Mouse (Mus musculus): ENCODE data around the gene Rps6kc1. TPM values are rescaled to one million over a fixed set of nuclear protein-coding genes. Genes with fewer than 3 reads are reported as not detected.
"Not testable (repeated sequence)": the region's sequence is repeated elsewhere in the genome, so short reads cannot be mapped to it uniquely, and the experiment has no call there.

Rps6kc1 gene
- 10 to 100 TPM; 81.0 to 82.7 TPM for total RNA-seq (2021)

DNA sequence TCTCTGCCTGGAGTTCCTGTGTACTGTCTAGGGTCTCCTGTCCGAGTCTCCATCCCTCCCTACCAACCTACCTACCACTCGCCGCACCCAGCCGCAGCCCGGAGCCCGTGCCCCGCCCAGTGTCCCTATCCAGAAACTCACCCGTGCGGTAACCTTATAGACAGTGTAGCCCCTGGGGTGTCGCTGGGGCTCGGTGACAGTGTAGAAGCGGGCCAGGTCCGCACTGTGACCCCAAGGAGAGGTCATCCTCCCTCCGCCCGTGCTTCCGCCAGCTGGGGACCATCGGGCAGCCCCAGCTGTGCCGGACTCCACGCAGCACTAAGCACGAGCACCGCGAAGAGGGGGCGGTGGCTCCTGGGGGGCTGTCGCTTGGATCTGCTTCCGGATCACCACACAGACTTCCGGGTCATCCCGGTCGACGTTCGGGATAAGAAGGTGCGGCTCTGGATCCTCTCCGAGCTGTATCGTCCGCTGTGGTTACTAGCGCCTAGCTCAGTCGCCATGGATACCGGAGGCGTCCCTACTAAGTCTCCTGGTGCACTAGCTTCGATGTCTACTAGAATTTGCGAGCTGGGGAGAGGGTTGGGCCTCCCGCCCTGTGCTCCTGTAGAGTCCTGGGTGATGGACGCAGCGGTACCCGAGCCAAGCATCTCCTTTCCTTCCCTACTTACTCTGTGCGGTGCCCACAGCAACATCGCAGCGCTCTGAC lies at the start of gene Rps6kc1:
Rps6kc1 (minus strand) TSS at position 356 of the 709 bp plus-strand sequence.
- peak; percentile 78 for DNase-seq

DNA sequence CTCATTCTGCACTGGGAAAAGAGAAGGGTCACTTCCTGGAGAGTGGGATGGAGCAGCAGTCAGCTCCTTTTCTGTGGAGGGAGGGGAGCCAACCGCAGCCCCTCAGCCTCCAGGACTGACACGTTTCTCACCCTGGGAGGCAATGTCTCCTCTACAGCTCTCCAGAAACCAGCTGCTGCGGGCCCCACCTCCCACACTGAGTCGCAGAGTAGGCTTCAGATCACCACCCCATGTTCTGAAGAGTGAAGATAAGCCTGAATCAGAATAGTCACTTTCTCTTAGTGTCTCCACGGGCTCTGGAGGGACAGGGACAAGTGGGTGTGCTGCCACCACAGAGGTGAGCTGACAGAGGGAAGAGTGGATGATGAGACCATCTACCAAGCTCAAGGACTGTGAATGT lies 47.3 kb upstream of the Rps6kc1 start:
- no peak for DNase-seq

DNA sequence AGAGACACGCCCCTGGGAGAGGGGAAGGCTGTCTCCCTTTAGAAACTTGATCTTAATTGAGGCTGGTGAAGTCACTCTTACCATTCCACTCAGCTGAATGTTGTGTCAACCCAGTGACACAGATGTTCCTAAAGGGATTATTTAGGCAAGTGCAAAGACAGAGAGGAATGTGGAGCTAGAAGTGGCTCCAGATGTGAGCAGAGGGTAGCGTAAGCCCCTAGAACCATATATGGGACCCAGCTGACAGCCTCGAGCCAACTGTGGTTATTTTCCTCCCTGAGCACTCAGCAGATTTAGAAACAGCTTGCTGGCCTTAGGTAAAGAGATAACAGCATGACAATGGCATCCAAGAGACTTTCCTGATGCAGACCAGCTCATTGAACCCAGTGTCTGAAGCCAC lies 41.4 kb upstream of the Rps6kc1 start:
- DNase-seq = no peak

DNA sequence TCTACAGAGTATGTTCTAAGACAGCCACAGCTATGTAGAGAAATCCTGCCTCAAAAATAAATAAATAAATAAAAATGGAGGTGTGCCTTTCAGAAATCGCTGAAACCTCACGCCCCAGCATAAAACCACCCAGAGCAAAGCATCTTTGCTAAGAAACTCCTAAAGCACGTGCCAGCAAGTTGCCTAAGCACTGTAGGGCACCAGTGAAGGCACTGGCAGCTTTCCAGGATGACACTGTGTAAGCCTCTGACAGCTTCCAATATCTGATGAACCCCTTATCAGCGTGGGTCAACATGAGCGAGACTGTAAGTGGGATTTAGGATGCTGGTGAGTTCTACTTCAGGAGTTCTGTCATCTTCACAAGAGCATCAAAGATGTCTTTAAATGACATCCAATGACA lies 39.4 kb upstream of the Rps6kc1 start:
- no peak for DNase-seq

DNA sequence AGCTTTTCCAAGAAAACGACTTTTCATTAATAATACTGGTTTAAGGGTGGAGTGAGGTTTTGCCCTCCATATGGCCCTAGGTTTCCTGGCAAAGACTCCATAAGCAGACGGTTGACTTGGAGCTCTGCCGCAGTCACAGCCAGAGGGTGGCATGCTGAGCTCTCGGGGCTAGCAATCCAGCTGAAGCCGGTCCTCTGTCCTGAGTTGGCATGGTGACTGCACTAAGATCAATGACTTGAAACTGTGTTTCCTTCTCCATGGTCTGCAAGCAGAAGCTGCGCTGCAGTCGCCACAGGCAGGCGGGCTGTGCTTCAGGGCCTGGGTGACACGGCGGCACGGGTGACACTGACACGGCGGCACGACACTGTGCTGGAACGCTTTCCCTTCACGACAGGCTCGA lies 37.3 kb upstream of the Rps6kc1 start:
- no peak for DNase-seq

DNA sequence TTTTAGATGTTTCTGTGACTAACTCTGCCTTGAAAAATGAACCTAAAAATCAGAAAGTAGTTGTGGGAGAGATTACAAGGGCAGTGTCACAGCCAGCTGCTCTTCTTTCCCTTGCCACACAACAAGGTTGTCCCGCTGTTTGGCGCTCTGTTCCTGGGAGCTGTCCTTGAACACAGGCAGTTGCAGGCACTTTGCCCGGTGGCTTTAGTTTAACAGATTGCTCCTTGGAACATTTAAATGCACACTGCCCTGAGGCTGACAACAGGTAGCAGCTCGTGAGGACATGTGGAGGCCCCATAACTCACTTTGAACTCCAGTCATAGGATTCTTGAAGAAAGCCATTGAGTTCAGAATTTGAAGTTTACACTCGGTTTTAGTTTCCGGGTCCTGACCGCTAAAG lies 36.9 kb upstream of the Rps6kc1 start:
- no peak for DNase-seq

DNA sequence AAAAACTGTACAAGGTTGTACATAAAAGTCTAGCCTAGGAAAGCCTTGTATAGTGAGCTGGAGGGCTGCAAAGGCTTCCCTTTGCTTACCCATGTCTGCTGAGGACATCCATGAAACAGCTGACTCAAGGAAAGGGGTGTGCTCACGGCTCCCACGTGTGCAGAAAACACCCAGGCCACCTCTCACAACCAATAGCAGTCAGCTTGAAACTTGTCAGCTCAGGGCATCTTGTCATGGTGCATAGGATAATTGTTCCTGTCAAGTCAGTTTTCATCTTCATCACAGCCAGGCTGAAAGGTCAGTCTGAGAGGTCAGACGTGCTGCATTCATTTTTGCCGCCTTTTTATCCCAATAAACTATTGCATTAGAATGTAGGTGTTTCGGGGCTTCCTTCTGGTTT lies 36.4 kb upstream of the Rps6kc1 start:
- no peak for DNase-seq

DNA sequence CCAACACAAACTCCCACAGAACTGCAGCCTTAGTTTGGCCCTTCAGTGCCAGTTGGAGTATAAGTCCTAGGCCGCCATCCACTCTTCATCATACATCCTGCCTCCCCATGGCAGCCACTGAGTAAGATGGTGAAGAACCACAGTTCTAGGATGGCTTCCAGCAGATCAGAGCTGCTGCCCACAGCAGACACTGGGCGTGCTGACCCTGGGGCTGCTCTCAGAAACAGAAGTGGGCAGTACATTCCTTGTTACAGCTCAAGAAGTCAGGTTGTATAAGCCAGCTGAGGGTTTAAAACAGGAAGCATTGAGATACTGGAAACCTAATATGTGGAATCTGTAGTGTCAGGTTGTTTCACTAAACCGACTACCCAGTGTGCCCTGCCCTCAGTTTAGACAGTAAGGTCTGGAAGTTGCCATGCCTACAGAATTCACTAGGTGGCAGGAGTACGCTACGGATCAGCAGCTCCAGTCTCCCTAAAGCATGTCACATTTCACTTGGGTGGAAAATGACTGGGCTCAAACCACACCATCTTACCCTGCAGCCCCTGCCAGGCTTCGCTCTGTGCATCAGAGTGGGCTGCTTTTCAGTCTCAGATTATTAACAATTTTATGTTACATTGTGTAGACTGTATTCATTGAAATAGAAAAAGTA lies 32.7 kb upstream of the Rps6kc1 start:
- DNase-seq = peak; percentile 70 to 72

DNA sequence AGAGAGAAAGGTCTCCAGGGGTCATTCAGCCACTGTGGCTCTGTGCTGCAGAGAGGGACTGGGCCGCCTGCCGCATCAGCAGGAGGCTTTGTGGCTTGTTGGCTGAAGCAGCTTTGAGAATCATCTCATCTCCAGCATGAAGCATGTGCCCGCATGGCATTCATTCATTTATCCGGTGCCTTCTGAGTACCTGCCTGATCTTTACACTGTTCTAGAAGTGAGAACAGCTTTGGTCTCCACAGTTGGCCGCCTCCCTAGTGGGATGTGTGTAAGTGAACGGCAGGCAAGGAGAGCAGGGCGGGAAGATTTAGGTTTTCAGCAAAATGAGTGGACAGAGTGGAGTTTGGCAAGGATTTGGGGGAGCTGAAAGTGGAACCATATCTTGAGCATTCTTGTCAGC lies 28.2 kb upstream of the Rps6kc1 start:
- no peak for DNase-seq

DNA sequence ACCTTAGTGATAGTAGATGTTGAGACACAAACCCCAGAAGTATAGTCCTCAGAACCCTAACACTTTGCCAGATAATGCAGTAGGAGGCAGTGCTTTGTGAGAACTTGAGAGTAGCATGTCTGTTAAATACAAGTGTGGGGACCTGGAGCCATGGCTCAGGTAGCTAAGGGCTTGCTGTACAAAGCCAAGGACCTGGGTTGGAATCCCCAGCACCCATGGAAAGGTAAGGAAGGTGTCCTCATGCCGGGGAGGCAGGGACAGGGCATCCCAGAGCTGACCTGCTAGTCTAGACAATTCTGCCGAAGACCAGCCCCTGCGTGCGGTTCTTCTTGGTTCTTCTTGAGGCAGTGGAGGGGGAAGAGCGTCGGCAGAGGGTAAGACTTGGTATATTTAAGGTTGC lies 18.6 kb upstream of the Rps6kc1 start:
- no peak for DNase-seq

DNA sequence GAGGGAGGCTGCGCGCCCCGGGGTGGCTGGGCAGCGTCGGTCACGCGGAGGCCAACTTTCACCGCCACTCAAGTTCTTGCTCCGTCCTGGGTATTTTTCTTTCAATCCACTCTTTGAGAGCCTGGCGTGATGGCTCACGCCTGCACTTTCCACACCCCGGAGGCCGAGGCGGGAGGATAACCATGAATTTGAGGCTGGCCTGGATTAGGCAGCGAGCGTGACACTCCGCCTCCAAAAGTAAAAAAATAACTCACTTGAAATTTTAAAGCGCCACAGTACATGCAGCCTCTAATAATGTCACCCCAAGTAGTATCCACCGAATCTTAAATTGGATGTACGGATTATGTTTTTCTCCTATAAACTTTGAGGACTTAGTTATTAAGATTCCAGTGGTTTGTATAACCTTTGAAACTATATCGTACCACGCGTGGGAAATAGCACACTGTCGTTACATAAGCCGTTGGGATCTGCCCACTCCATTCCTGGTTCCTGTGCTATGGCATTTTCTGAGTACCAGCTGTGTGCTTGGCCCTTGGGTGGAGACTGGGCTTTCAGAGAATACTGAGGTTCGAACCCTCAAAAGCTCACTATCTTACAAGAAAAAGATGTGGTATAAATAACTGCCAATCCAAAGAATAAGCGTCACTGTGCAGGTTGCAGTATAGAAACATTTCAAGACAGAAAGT lies 17.6 kb upstream of the Rps6kc1 start:
- peak; percentile 26 to 35 for DNase-seq

DNA sequence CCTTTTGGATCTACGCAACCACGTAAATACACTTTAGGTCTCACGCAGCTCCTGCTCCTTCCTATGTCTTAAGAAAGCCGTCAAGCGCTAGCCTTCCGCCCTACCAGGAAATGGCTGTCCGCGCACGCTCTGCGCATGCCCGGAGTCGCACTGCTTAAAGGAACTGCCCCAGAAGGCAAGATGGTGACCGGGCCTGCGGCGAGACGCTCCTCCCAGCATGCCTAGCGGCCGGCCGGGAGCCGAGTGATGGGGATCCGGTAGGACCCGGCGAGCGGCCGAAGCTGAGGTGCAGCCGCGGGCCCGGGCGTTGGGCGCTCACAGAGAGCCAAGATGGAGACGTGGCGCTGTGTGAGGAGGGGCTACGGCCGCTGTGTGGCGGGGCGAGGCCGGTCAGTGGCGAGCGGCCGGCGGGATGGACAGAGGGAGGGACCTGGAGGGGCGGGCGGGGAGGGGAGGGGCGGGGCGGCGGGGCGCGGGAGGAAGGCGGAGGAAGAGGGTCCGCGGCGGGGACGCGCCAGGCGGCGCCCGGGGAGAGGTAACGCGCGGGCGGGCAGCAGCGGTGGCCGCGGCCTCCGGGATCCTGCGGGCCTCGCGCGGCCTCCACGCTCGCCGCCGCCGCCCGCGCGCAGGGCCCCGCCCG lies 16.9 kb upstream of the Rps6kc1 start:
- DNase-seq = peak; percentile 98

DNA sequence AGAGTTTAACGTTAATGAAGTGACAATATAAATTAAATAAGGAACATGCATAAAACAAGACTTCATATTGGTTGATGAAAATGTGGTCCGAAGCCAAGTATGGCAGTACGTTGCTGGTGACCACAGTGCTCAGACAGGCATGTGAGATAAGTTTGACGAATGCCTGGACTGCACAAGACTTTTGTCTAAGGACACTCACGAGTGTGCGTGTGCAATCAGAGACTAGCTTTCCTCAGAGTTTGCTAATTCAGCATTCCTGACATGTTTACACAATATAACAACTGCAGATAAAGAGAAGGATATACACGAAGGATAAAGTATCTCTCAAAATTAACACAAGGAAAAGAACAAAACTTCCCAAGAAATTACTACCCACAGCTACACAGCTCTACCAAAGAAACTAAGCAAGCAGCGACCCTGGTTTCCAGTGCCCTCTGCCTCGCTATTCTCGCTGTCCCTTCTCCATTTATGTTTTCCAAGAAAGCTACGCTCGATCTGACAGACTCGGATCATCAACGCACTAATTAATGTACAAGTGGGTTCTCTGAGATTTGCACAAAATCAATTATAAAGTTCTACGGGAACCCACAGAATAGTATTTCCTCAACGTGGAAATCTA lies 16.3 kb upstream of the Rps6kc1 start:
- no peak for DNase-seq

DNA sequence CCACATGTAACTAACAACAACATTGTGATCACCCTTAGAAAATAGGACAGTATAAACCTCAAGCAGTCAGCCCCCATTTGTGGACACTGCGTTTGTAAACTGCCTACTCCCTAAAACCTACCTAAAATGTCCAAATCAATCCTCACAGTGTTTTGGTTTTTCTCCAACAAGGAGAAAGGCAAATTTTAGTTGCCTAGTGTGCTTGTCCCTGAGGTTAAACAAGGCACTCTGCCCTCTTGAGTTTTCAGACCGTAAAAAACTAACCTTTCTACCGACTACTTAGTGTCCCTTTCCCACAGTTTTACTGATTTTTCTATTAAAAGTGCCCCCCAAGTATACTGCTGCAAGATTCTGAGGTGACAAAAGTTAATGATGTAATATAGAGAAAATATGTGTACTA lies 15.7 kb upstream of the Rps6kc1 start:
- no peak for DNase-seq

DNA sequence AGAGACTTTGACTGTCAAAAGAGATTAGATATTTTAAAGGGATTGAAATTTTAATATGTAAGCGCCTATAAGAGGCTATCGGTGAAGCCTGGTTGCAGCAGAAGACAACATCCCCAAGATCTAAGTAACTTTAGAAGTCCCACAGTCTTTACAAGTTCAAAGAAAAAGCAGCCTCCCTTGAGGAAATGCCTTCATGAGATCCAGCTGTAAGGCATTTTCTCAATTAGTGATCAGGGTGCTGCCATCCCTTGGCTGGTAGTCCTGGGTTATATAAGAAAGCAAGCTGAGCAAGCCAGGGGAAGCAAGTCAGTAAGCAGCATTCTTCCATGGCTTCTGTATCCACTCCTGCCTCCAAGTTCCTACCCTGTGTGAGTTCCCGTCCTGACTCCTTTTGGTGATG lies 13.2 kb upstream of the Rps6kc1 start, which contains the start of gene Angel2:
Angel2 (plus strand) TSS at position 301 of the 400 bp plus-strand sequence.
- not testable (repeated sequence) for DNase-seq

DNA sequence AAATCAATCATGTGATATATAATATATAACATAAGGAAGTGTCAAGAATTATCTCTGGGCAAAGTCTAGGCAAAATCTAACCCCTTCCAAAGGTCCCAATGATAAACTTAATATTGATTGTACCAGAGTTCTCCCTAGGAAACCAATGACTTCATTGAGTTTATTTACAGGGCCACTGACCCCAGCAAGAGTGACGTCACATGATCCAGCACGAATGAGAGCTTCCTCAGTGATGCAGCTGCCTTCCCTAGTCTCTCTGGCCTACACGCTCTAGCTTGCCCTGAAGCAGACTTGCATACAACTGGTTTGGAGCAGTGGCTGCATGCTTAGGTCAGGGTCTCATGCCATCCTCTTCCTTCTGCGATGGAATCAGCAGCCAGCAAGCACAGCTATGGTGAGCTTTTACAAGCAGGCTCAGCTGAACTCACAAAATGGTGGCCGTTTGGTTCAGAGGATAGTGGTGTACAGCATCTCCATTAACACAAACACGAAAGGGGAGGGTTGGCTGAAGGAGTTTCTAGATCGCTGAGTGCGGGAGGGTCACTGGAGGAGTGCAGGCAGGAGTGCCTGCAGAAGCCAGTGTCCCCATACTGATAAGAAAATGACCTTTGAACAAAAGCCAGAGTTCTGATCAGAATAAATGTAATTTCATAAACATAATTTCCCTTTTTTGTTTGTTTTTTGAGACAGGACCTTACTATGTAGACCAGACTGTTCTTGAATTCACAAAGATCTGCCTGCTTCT lies 8.3 kb upstream of the Rps6kc1 start:
- DNase-seq = no peak

DNA sequence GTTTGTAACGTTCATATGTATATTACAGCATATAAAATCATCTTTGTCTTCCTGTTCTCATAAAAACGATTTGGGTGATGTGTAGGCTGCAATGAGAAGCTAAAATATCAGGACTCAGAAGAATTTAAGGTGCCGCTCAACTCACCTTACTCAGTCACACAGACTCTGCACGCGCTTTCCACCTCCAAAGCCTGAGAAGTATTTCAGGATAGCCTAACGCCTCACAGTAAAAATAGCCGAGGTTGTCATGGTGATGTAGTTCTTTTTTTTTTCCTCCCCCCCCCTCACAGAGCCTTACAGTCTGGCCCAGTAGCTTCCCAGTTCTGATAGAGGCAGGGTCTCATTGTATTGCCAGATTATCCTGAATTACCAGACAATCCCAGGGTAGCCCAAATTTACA lies 7.4 kb upstream of the Rps6kc1 start:
- no peak for DNase-seq

DNA sequence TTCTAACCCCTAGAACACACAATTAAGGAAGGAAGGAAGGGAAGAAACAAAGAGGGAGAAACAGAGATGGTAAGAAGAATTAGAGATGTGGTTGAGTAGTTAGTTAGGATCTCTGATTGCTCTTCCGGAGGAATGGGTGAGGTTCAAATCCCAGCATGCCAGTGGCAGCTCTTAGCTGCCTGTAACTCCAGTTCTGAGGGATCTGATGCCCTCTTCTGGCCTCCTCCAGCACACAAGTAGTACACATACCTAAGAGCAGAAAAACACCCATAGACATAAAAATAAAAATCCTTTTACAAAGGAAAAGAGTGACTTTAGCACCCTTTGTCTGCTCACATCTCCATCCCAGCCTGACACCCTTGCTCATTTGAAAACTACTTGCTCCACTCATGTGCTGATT lies 1.1 kb upstream of the Rps6kc1 start:
- DNase-seq = no peak

DNA sequence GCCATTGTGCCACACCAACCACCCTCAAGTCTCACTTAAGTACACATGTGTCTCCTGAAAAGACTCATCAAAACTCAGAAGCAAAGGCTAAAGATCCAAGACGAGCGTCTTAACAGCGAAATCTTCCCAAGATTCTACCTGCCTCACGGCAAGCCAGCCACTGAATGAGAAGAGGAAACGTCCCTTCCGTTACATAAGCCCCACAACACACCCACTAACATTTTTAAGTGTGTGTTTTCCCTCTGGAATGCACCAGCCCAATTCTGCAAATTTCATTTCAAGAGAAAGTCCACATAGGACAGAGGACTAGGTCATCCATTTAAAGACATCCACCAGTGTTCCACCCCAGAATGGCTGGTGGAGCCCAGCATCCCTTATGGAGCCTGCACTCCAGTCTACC lies 734 bp downstream of the Rps6kc1 start:
- DNase-seq = no peak

DNA sequence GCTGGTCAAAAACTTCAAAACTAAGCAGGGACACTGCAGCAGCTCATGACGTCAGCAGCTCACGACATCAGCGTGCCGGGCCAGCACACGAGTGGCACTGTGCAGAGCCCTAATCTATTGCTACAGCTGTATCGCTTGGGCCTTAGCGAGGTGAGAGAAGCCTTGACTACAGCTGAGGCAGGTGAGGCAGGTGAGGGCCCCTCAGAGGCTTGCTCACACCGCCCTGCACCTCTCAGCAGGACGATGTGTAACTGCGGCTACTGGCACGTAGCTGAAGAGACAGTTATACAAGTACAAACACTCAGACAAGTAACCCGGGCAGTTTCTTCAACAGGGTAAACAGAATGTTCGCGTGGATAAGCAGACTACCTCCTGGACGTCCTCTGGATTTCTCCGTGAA lies 6.9 kb downstream of the Rps6kc1 start:
- DNase-seq = no peak

DNA sequence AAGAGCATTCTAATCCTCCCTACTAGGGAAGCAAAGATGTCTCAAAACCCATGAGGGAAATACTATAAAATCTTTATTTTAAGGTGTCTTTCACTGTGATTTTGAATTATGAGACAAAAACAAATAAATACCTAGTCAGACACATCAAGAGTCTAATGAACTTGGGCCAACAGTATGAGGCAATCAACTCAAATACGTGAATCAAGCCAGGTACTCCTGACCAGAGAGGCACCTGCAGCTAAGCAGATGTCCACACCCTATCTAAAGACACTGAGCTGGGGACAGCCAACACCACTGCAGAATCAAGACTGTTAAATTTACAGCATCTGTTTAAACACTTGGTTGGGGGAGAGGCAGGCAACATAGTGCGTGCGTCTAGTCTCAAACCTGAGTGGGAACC lies 7.4 kb downstream of the Rps6kc1 start:
- no peak for DNase-seq

DNA sequence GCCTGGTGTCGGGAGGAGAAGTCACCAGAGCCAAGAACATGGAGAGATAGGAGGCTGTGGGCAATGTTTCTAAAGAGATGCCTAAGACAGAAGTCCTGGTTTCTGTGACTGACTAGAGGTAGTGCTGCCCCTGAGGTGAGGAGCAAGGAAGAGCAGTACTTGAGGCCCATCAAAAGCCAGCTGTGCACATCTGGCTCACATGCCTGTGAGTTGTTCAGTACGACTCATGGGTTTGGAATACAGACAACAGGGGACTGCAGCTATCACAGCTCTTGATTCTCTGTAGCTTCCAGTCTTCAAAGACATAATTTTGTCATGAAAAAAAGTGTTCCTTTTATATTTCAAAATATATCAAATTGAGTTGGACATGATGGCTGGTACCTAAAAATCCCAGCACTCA lies 10.5 kb downstream of the Rps6kc1 start:
- DNase-seq = no peak
